Mouse (Mus musculus) hindbrain, embryonic 14.5 days (tissue): ENCODE data around the gene Skap2. TPM values are rescaled to one million over a fixed set of nuclear protein-coding genes. Genes with fewer than 3 reads are reported as not detected.

Source experiments
- ATAC-seq: fragments of 200-750 bp; cut with Nextera tagmentation; 2 replicates; pipeline ENCODE4 v1.8.0; 2017; ENCODE audit warnings: moderate number of reproducible peaks, mild to moderate bottlenecking, moderate TSS enrichment, moderate library complexity; ENCODE audit not compliant: low FRiP score
- DNase-seq: peaks from one replicate; pipeline ENCODE4 v3.0.0-alpha.2; 2015; ENCODE audit warnings: low spot score
- H3K27ac ChIP-seq: fragments of 300-500 bp; sonication (generic); 2 replicates; pipeline ENCODE4 v1.5.1; 2014; ENCODE audit warnings: mild to moderate bottlenecking, moderate library complexity
- H3K27me3 ChIP-seq: fragments of 300-500 bp; sonication (generic); 2 replicates; pipeline ENCODE4 v1.6.1; 2014; ENCODE audit warnings: mild to moderate bottlenecking, low read length, mixed read lengths; ENCODE audit not compliant: control insufficient read depth, insufficient read depth
- H3K36me3 ChIP-seq: fragments of 300-500 bp; sonication (generic); replicated peaks from 2 replicates; pipeline ENCODE4 v1.6.1; 2014; ENCODE audit not compliant: control insufficient read depth, insufficient read depth
- H3K4me1 ChIP-seq: fragments of 300-500 bp; sonication (generic); replicated peaks from 2 replicates; pipeline ENCODE4 v1.6.1; 2014; ENCODE audit warnings: antibody characterized with exemption, low read length, mixed read lengths; ENCODE audit not compliant: control insufficient read depth, insufficient read depth
- H3K4me2 ChIP-seq: fragments of 300-500 bp; sonication (generic); replicated peaks from 2 replicates; pipeline ENCODE4 v1.6.1; 2014; ENCODE audit warnings: mild to moderate bottlenecking, moderate library complexity
- H3K4me3 ChIP-seq: fragments of 300-500 bp; sonication (generic); replicated peaks from 2 replicates; pipeline ENCODE4 v1.5.1; 2014; ENCODE audit warnings: mild to moderate bottlenecking, low read length
- H3K9ac ChIP-seq: fragments of 300-500 bp; sonication (generic); 2 replicates; pipeline ENCODE4 v1.6.1; 2014
- H3K9me3 ChIP-seq: fragments of 300-500 bp; sonication (generic); 2 replicates; pipeline ENCODE4 v1.6.1; 2016; ENCODE audit warnings: low read length; ENCODE audit not compliant: control insufficient read depth
- WGBS: fragments of 180-500 bp; shearing (Covaris S2); extraction: QIAGEN DNeasy Blood & Tissue Kit; methylation state at CpG from one replicate; pipeline ENCODE4 v1.1.7; 2014; 5-methylcytosine and 5-hydroxymethylcytosine counted together
- polyA plus RNA-seq: library from polyadenylated mRNA; unstranded; fragments of >200 nt; fragmentation: Nextera tagmentation; extraction: Ambion mirVana; gene quantifications from 2 replicates; pipeline ENCODE4 v1.2.1, GENCODE M21; 2014

Gene Skap2
- polyA plus RNA-seq, 1 experiment from 2014 or later = 38.6 TPM

DNA sequence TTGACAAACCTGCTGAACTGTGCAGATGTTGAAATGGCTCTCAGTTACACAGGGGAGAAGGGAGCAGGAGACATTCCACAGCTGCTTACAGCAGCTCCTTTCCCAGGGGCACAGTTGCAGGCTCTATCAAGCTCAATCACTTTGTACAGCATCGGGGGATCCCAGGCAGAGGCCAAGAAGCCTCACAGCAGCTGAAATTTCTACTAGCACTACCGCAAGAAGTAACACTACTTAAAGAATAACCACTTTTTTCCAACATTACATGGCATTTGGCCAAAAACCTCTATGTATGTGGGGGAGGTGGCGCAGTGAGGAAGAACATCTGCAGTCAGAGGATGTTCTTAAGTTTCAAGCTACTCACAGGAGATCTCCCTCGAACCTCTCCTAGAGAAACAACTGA, 106.7 kb downstream of the Skap2 start:
- WGBS = 58% methylated on average over 4 of the region's 4 CpGs
- no peak overlapping the region for H3K4me3 ChIP-seq
- H3K4me1 ChIP-seq = no peaks in the 10 kb centered on the region
- ATAC-seq (no peak), DNase-seq (no peak)
- H3K27ac ChIP-seq = no peak overlapping the region
- H3K27me3 ChIP-seq = no peaks in the 10 kb centered on the region
- H3K9ac ChIP-seq = no peak overlapping the region
- H3K9me3 ChIP-seq = no peaks in the 10 kb centered on the region
- H3K4me2 ChIP-seq = no peak overlapping the region
- H3K36me3 ChIP-seq = no peaks in the 10 kb centered on the region

DNA sequence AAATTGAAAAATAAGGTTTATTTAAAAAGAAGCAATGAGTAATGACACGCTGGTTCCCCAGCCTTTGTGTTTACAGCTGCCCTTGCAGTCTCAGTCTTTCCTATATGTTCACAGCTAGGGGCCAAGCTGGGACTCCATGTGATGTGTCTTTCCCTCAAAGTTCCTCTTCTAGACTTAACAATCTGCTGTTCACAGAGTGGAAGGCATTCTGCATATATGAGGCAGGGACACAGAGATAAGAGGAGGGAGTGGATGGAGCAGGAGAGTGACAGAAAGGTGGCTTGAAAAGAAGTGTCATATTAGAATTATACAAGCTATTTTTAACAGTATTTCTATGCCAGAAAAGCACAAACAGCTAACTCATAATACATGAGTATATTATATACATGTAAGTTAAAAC, 110.8 kb downstream of the Skap2 start:
- Histone ChIP-seq H3K27ac (no peak overlapping the region), H3K4me3 (no peak overlapping the region), H3K4me1 (no peaks in the 10 kb centered on the region), H3K9ac (no peak overlapping the region), H3K27me3 (no peaks in the 10 kb centered on the region), H3K36me3 (no peaks in the 10 kb centered on the region), H3K9me3 (no peaks in the 10 kb centered on the region), H3K4me2 (no peak overlapping the region)
- WGBS = 96% methylated on average over 1 of the region's 1 CpGs
- ATAC-seq (no peak), DNase-seq (no peak)

DNA sequence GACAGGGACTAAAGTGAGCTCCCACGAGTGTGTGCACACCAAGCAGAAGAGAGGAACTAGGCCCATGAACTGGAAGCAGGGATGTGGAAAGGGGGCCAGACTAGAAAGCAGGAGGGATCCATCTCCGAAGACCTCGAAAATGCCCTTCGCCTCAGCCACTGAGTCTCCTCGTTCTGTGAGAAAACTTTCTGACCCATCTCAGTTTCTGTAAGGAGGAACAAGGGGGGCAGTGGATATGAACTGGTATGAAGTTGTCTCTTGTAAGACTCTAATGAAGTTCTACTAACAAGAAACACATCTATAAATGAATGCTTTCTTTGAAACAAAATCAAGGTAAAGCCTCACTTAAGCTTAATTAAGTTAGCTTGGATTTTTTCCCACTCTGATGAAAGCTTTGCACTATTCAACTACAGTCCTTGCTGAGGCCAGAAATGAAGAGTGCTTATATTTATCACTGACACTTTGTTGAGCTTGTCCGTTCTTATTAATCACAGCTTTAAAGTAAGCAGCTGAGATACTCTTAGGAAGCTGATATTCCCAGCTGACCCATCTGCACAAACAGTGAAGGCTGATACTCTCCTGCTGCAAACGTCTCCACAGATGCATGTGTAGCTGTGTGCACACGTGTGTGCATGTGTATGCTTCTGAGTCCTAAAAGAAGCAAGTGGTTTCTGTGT, 113.9 kb downstream of the Skap2 start:
- DNase-seq (no peak), ATAC-seq (no peak)
- no peak overlapping the region for H3K9ac ChIP-seq
- no peaks in the 10 kb centered on the region for H3K27me3 ChIP-seq
- H3K4me1 ChIP-seq = no peaks in the 10 kb centered on the region
- H3K27ac ChIP-seq = no peak overlapping the region
- H3K4me3 ChIP-seq = no peak overlapping the region
- H3K36me3 ChIP-seq = no peaks in the 10 kb centered on the region
- 81% methylated on average over 8 of the region's 8 CpGs for WGBS
- no peaks in the 10 kb centered on the region for H3K9me3 ChIP-seq
- H3K4me2 ChIP-seq = no peak overlapping the region

DNA sequence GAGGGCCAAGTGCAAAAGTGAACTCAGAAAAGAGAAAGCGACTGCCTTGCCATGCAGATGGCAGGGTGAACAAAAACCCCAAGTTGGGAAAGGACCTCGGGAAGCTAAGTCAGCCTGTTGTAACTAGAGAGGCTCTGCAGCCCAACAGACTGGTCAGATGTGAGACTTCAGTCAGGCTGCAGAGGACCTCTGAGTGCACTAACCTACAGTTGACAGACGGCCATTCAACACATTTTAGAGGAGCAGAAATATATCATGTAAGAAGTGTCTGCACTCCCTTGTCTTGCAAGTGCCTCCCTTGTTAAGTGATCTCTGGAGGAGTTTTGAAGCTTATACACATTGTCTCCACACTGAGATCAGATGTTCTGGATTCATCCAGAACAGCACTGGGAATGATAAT, 116.6 kb downstream of the Skap2 start:
- DNase-seq = no peak
- Histone ChIP-seq H3K9ac (no peak overlapping the region), H3K9me3 (no peaks in the 10 kb centered on the region), H3K4me2 (no peak overlapping the region), H3K4me3 (no peak overlapping the region), H3K27ac (no peak overlapping the region), H3K36me3 (no peaks in the 10 kb centered on the region), H3K27me3 (no peaks in the 10 kb centered on the region), H3K4me1 (no peaks in the 10 kb centered on the region)
- WGBS = 84% methylated on average over 3 of the region's 3 CpGs
- ATAC-seq = no peak

DNA sequence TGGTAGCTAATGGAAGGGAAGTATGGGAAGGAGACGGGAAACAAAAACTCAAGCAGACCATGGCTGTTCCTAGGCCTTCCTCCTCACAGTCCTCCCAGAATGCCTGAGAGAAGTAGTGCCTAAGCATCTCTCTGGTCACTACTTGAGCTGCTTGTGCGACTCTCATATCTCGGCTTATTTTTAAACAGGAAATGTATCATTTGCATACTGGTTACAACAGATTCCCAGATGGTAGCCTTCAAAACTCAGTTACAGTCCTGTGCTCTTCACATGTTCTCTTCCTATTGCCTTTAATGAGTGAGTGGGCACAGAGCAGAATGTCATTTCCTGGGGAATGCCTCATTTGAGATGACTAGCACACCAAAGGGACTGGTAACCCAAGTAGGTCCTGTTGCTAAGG, 117.6 kb downstream of the Skap2 start:
- Histone ChIP-seq H3K36me3 (no peaks in the 10 kb centered on the region), H3K4me1 (no peaks in the 10 kb centered on the region), H3K27ac (no peak overlapping the region), H3K9ac (no peak overlapping the region), H3K4me2 (no peak overlapping the region), H3K4me3 (no peak overlapping the region), H3K9me3 (no peaks in the 10 kb centered on the region), H3K27me3 (no peaks in the 10 kb centered on the region)
- DNase-seq (no peak), ATAC-seq (no peak)
- 90% methylated on average over 3 of the region's 3 CpGs for WGBS

DNA sequence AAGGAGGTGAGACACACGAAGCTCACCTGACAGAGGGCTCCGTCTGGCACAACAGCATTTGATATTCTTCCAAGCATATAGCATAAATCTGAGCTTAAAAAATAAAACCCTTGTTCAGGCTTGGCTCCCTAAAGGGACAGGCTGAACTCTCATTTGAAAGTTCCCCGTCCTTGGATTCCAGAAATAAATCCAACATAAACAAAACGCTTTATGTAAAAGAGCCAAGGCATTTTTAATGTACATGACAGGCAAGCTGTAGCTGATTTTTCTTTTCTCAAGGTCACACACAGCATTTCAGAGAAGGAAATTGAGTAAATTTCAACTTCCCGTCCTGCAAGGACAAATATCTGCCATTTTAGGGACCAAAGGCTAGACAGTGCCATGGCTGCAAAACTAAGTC, 122.0 kb downstream of the Skap2 start:
- no peaks in the 10 kb centered on the region for H3K4me1 ChIP-seq
- no peaks in the 10 kb centered on the region for H3K27me3 ChIP-seq
- ATAC-seq (no peak), DNase-seq (no peak)
- no peak overlapping the region for H3K4me2 ChIP-seq
- no peaks in the 10 kb centered on the region for H3K36me3 ChIP-seq
- 79% methylated on average over 5 of the region's 5 CpGs for WGBS
- no peak overlapping the region for H3K4me3 ChIP-seq
- no peak overlapping the region for H3K9ac ChIP-seq
- no peak overlapping the region for H3K27ac ChIP-seq
- no peaks in the 10 kb centered on the region for H3K9me3 ChIP-seq

DNA sequence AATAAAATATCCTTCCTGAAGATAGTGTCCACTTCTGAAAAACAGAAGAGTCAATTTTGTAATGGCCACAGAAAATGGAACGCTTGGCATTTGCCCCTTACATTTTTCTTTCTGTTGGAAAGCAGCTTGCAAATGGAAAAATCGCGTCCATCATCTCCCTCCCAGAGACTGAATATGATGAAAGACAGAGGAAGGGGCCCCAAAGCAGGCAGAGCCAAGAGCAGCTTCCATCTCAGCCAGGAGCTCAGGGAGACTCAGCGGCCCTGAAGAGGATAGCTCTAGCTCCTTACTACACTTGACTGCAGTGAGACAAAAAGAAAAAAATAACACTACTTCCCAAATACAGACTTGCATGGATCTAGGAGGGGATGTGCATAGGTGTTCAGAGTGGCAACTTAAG, 122.5 kb downstream of the Skap2 start:
- Histone ChIP-seq H3K4me1 (no peaks in the 10 kb centered on the region), H3K36me3 (no peaks in the 10 kb centered on the region), H3K27ac (no peak overlapping the region), H3K9ac (no peak overlapping the region), H3K4me3 (no peak overlapping the region), H3K4me2 (no peak overlapping the region), H3K9me3 (no peaks in the 10 kb centered on the region), H3K27me3 (no peaks in the 10 kb centered on the region)
- ATAC-seq = no peak
- no peak for DNase-seq
- 81% methylated on average over 4 of the region's 4 CpGs for WGBS

DNA sequence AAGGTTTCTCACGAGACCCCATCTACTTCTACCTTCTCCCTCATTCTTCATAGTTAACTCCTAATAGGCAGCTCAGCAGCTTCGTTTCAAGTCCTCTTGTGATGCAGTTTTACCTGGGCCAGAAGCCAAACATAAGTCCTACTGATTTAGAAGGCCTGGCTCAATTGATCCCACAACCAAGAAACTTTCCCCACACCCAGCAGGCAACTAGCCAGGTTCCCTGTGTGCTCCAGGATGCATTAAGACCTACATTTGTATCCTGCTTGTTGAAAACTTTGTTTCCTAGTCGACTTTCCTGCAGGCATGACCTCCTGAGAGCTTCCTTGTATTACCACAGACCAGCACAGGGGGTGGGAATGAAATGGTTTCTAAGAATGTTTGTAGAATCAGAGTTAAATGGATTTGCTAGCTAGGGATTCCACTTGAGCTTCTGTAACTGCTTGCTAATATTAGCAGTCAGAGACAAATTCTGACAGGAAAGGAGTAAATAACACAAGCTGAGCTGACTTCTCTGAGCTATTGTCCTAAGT, 125.4 kb downstream of the Skap2 start:
- Histone ChIP-seq H3K9me3 (no peaks in the 10 kb centered on the region), H3K4me3 (no peak overlapping the region), H3K27me3 (no peaks in the 10 kb centered on the region), H3K9ac (no peak overlapping the region), H3K27ac (no peak overlapping the region), H3K4me1 (peaks cover 8% of the 10 kb centered on the region), H3K36me3 (no peaks in the 10 kb centered on the region), H3K4me2 (no peak overlapping the region)
- WGBS = 49% methylated on average over 3 of the region's 3 CpGs
- DNase-seq (no peak), ATAC-seq (no peak)

DNA sequence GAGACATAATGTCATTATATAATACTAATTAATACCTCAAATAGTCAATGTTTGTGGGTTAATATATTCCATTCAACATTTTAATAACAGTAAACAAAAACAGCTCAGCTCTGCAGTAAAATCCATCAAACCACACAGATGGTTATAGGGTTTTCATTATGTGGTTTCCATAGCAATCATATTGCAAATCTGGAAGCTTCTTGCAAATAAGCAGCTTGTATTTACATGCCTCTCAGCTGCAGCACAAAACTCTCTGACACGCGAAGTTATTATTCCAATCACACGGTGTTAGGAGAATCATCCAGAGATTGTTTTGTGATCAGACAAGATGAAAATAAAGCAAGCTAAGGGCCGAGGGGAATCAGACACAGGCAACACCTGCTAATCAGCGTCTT, 129.5 kb downstream of the Skap2 start:
- Histone ChIP-seq H3K27ac (peak overlapping the region; percentile 44), H3K9ac (no peak overlapping the region), H3K36me3 (no peaks in the 10 kb centered on the region), H3K4me2 (no peak overlapping the region), H3K4me3 (no peak overlapping the region), H3K27me3 (no peaks in the 10 kb centered on the region), H3K9me3 (no peaks in the 10 kb centered on the region), H3K4me1 (peaks cover 22% of the 10 kb centered on the region)
- ATAC-seq = no peak
- 38% methylated on average over 5 of the region's 5 CpGs for WGBS
- no peak for DNase-seq
